Mouse (Mus musculus) thymus, postnatal 4 days (tissue): Measurements from ENCODE around the gene Dennd2c.
"Not testable (repeated sequence)": the region's sequence is repeated elsewhere in the genome, so short reads cannot be mapped to it uniquely, and the experiment has no call there.

ENCODE experiments used
- DNase-seq: peaks from one replicate; pipeline ENCODE4 v3.0.0; 2021

The Dennd2c gene

DNA sequence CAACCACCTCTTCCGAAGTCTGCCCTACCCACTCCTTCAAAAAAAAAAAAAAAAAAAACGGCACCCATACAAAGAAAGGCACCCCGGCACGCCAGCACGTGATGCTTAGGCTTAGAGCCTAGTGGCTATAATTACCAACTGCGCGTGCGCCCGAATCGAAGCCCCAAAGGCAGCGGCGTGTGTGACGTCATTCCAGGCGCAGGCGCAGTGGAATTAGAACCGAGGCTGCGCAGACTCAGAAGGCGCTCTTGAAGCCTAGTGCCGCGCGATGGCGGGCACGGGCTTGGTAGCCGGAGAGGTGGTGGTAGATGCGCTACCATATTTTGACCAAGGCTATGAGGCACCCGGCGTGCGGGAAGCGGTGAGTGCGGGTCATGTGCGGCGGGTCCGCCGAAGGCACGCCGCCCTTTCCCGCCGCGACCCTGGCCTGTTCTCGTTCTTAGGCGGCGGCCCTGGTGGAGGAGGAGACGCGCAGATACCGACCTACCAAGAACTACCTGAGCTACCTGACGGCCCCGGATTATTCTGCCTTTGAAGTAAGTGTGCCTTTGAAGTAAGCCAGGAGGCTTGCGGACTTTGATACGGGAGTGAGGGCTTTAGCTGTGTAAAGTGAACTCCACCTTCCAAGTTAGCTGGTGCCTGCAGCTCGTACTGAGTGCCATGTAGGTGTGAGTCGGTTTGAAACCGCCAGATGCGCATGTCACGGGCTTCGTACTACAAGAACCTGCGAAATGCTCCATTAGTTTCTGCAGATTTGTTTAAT lies 69.3 kb downstream of the Dennd2c start, which contains the start of gene Bcas2:
Bcas2 (plus strand) TSS at position 151 of the 763 bp plus-strand sequence.
- DNase-seq: peak; percentile 100

DNA sequence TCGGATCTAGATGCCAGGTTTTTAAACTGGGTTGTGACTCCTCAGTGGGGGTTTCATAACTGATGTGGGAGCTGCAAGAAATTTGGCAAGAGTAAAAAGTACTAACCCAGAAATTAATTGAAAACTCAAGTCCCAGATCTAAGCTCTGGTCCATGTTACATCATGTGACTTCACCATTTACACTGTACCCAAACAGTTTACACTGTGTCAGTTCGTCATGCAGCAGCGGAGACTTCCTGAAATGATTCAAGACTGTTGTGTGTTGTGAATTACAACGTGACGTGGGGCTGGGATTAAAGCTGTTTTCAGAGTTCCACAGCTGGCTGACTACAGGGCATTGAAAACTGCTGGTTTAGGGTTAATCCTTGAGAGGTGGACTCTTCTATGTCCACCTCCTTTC lies 70.2 kb downstream of the Dennd2c start:
- no peak for DNase-seq

DNA sequence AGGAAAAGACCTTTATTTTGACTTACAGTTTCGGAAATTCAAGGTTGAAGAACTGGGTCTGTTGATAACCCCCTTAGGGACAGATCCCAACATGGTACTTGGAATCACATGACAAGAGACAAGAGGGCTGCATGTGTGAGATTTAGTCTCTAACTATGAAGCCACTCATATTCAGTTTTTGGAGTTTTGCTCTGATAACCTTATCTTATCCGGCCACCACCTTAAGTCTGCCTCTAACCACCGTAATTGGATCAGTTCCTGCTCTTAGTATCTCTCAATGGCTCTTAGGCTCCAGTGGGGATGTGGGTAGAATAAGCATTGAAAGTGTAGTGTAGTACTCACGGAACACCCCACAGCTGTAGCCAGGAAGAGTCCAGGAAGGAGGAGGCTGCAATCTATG lies 74.3 kb downstream of the Dennd2c start:
- DNase-seq: no peak

DNA sequence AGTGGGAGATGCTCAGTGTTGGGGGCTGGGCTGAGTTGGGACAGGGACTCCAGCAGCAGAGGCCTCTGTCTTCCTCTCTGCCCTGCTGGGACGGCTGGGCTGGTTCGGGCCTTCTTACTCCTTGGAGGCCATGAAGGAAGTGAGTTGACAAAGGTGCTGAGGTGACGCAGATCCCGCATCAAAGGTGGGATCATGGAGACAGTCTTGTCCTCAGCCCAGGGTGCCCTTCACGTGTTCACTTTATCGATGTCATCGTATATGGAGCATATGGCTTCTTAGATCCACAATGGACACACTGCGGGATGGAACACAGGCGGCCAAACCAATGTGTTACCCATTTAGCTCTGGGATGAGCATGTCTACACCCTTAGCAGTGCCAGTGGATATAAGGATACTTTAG lies 77.1 kb downstream of the Dennd2c start:
- DNase-seq: no peak

DNA sequence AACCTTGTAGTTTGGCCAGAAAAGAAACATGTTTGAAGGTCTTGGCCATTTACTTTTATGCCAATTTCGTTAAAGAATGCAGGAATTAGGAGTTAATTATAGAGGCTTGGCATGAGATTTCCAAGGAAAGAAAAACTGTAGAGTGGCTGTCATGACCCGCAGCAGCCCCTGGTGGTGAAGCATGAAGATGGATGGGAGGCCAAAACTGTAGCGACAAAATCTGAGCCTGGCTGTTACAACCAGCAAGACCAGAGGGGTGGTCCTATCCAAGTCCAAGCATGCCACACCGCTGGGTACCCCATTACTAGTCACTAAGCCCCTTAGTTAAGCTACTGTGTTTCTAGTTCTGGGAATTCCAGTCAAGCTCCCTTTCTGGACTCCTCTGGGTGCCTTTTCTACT lies 78.8 kb downstream of the Dennd2c start:
- peak; percentile 23 for DNase-seq

DNA sequence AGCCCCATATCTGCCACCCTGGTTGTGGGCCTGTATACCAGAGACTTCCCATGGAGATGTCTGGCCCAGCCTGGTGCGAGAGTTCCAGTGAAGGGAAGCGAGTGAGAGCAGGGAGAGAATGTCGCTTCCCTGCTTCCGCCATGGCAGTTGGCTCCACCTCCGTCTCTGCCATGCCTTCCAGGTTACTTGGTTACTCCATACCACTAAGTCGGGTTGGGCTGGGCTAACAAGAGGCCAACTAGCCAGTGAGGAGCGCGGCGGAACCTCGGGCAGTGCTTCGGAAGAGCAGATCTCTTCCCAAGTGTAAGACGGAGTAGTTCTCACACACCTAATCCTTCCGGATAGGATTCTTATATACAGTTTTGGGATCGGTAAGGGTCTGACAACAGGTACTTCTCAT lies 80.4 kb downstream of the Dennd2c start:
- DNase-seq: no peak

DNA sequence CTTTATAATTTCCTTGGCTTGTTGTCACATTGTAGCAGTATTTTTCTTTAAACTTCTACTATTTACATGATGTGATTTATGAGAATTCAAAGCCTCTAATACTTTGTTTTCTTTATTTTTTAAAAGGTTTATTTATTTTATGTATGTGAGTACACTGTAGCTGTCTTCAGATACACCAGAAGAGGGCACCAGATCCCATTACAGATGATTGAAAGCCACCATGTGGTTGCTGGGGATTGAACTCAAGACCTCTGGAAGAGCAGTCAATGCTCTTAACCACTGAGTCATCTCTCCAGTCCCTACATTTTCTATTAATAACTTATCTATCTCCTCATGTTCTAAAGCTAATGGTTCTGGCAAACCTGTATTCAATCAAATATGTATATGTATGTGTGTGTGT lies 82.1 kb downstream of the Dennd2c start:
- DNase-seq: not testable (repeated sequence)

DNA sequence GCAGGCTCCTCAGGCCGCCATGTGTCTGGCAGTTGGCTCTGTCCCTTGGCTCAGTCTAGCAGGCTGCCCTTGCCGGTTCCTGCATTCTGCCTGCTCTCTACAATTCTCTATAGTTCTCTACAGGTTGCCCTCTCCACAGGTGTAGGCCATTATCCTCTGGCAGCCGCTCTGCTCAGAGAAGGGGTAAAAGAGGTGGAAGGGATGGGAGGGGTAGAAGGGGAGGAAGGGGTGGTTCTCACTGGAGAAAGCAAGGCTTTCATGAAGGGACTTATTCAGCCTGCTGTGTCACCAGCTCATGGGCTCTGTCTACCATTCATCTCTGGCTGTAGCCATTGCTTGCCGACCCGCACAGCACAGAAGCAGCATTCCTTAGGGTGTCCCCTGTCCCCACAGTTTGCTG lies 86.0 kb downstream of the Dennd2c start:
- DNase-seq: no peak

DNA sequence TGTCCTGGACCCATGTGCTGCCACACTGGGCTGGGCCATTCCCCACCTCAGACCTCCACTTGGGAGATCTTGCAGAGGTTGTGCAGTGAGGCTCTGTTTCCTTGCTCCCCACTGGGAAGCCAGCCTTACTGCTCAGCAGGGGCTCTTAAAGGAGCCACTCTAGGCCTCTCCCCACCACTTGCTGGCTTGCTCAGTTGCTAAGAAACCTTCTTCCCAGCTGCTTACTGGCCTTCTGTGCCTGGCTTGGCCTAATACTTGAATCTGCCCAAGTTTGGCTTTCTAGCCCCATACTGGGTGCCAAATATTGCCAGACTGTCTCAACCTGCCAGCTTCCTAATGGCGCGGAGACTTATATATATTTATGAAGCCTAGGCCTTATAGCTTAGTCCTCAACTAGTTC lies 86.5 kb downstream of the Dennd2c start:
- DNase-seq: no peak

DNA sequence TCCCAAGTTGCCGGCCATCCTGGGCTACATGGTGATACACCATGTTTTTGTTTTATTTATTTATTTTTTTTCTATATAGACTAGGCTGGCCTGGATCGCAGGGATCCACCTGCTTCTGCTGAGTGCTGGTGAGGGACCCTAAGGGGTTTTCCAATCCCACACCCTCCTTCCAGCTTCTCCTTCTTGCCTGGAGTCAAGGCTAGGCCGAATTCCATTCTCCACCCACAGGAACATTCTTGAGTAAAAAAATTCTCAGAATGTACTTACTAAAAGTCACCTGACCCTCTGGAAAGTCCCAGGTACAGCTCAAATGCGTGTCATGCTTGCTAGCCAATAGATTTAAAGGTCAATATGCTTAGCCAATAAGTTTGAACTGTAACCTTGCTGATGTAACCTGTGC lies 89.8 kb downstream of the Dennd2c start:
- DNase-seq: no peak

DNA sequence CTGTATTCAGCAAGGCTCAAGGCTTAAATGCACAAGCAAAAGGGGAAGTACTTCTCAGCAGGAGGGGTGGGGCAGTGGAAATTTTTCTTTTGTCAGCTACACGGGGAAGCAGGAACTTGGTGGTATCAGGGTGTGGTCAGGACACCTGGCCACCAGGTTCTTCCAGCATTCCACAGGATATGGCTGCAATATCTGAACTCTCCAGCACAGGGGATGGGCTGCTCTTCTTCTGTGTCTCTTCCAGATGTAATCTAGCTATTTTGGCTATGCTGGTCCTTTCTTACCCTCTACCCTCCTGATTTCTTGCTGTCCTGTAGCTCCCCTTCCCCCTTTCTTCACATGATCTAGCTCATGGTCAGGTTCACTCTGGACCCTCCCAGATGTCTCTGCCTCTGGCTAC lies 90.8 kb downstream of the Dennd2c start:
- DNase-seq: no peak

DNA sequence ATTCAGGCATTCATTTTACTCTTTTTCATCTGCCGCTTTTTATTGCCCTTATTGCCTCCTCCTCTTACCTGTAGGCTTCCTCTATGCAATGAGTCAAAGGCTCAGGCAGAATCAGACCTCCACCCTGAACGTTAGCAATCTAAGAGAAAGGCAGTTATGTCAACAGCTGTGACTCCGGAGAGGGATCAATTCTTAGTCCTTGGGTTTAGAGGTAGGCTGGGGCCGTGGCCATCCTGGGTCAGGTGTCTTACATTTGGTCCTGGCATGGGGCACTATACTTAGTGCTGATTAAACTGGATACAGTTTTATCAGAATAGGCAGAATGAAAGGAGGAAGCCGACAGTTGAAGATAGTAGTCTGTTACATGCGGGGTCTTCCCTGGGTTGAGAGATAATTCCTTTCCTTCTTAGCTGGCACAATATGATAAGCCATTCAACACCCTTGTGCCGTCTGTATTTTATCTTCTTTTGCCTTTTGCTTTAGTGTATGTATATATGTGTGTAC lies 94.0 kb downstream of the Dennd2c start:
- no peak for DNase-seq

DNA sequence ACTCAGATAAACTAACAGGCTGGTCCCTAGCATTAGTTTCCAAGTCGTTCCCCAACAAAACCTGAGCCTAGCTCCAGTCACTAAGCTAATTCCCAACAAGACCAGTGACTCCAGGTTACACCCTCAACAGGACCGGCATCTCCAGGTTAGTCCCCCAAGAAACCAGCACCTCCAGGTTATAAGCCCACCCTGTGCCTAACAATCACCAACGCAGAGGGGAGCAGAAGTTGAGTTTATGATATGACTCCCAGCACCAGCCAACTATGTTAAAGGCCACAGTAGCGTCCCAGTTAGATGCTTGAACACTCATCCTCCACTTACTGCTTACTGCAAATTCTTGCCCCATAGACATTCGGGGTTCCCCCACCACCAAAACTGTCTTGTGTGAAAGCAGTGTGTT lies 97.0 kb downstream of the Dennd2c start:
- DNase-seq: no peak

DNA sequence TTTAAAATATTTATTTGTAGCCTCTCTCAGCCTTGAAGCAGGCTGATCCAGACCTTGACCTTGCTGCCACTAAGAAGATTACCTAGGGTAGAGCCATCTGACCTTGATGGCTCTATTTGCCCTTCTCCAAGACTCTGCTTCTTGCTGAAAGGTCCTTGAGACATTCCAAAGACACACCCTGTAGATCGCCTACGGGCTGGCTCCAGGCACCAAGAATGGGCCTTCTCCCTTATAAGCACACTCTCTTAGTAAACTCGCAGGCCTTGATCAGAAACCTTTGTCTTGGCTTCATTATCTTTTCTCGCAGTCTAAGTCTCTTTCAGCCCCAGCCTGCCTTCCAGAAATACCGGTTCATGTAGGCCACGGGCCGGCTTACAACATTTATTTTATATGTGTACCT lies 98.7 kb downstream of the Dennd2c start:
- not testable (repeated sequence) for DNase-seq

DNA sequence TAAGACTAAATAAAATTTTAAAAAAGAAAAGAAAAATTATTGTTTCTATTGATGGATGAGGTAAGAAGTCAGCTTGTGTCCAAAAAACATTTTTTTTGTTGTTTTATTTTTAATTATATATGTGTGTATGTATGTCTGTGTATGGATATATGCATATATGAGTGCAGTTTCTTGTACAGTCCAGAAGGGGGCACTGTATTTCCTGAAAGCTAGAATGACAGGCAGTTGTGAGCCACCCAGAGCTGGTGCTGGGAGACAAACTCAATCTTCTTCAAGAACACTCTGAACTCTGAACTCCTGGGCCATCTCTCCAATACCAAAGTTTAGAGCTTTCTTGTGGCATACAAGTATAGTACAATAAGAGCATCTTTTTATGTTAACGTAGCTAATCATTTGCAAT lies 101.2 kb downstream of the Dennd2c start:
- no peak for DNase-seq

DNA sequence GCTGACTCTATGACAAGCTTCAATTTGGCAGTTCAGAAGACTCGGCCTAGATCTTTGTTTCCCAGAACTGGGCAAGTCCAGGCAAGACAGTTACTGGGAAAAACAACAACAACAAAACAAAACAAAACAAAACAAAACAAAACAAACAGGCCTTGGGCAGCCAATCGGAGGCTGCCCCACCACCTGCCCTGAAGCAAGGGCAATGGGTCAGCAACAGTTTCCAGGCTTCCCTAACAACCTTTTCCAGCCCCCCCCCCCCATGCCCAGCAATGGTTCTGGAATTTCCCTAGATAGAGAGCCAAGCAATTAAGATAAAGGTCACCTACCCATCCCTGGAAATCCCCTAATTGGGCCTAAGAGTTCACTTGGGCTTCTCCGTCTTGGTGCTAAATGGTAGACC lies 102.0 kb downstream of the Dennd2c start:
- DNase-seq: no peak

DNA sequence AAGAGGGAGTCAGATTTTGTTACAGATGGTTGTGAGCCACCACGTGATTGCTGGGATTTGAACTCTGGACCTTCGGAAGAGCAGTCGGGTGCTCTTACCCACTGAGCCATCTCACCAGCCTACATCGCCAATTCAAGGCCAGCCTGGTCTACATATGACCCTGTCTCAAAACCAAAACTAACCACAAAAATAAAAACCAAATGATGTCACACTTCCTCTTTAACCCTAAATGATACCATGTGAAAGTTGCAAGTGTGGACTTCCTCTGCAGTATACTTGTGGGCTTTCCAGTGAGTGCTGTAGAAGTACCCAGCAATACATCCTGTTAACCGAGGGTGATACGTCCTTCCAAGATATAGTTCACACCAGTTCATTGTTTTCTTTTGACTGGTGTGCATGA lies 104.0 kb downstream of the Dennd2c start:
- no peak for DNase-seq

DNA sequence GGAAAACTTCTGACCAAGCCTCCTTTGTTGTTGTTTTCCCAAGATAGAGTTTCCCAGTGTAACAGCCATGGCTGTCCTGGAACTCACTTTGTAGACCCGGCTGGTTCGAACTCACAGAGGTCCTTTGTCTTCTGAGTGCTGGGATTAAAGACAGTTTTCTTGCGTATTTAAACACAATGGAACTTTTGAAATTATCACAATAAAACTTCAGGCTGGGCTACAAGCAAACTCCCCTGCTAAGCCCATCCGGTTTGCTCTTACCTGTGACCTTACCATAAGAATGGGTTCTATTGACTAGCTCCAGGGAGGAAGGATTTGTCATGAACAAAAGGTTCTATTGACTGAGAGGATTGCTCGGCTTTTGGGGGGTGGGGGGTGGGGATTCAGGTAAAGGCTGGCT lies 105.3 kb downstream of the Dennd2c start:
- DNase-seq: no peak

DNA sequence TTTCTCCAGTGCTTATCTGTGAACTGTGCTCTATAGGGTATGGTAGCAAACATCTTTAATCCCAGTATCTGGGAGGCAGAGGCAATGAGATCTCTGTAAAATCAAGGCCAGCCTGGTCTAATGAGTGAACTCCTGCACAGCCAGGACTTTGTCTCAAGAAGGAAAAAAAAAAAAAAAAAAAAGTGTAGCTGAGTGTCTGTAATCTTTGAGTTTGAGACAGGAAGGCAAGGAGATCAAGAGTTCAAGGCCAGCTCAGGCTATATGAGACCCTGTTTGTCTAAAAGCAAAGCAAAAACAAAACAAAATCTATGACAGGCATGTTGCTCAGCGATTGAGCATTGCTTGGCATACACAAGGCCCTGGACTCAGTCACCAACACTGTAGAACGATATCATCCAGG lies 105.8 kb downstream of the Dennd2c start:
- DNase-seq: no peak

DNA sequence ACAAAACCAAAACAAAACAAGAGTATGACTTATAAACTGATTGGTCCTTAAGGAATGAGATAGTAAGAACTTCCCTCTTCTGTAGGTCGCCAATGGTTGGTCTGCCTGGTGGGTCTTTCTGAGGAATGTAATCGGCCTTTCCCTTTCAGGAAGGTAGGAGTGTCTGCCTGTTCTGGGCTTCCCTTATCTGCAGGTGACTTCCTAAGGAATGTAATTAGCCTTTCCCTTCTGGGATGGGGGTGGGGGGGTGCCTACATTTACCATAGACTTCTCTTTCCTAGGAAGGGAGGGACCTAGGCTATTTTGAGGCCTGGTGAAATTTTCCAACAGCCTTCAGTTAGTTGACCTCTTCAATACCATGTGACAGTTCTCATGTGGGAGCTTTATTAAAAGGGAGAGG lies 108.7 kb downstream of the Dennd2c start:
- no peak for DNase-seq

DNA sequence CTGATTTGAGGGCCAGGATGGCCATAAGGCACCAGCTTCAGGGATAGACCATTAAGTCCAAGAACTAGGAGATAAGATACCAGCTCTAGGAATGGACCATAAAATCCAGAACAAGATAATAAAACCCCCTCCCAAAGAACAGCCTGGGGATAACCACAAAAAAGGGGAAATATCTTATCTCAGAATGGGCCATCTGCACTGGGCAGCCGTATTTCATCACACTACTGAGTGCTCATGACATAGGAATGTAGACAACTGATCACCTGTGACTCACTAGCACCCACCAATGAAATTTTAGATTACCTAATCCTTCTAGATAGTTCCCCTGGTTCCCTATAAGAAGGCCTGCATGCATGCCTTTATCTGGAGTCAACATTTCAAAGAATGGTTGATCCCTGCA lies 109.7 kb downstream of the Dennd2c start:
- DNase-seq: no peak

DNA sequence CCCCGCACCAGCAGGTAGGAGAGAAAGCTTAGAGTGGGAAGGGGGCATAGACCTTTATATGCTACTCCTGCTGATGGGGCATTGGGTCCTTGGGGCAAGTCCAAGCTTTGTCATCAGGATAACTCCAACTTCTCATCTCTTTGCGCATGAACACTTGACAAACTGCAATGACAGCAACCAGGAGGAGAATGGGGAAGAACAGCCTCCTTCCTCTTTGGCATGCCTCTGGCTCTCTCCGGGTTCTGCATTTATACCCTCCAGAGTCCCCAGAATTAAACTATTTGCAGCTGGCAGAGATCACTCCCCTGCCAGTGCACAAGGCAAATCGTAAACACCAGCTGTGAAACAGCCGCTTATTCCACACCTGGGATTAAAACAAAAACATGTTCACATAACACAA lies 111.1 kb downstream of the Dennd2c start:
- no peak for DNase-seq

DNA sequence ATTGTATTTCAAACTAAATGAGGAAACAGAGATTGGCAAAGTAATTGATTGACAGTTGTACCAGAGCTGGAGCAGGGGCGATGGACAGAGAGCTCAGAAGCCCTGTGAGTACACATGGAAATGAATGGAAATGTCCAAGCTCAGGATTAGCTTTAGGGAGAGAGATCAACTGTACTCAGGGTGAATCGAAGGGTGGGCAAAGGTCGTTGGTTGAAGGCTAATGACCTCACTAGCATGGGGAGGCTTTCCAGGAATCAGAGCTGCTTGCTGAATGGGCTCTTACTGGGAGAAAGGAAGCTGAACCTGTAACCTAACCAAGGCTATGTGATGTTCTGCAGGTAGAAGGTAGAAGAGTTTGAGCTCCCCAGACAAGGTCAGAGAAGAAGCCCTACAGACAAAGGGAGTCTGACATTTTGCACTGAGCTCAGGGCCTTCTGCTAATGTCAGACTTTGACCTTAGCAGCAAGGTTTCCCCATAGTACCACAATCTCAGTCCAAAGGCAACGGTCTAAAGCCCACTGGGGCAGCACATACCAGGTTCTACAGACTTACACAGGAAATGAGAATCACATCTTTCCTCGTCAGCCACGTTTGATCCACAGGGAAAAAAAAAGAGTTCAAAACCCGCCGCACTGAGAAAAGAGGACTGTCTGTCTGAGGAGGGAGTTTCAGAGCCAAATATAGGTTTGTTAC lies 112.3 kb downstream of the Dennd2c start:
- no peak for DNase-seq

DNA sequence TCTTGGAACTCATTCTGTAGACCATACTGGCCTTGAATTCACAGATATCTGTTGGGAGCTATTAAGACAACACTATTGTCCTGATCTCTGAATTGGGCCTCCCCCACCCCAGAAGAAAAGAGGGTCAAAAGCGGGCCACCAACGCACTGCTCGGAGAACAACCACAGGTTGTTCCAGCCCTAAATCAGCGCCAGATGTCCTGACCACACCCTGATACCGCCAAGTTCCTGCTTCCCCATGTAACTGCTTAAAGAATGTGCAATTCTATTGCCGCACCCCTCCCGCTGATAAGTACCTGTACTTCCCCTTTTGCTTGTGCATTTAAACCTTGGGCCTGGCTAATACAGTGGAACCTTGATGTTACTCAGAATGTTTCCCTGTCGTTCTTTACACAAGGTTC lies 113.0 kb downstream of the Dennd2c start:
- not testable (repeated sequence) for DNase-seq
